ENCODE assay signal across 20 mouse cellular contexts in the genomic region with DNA sequence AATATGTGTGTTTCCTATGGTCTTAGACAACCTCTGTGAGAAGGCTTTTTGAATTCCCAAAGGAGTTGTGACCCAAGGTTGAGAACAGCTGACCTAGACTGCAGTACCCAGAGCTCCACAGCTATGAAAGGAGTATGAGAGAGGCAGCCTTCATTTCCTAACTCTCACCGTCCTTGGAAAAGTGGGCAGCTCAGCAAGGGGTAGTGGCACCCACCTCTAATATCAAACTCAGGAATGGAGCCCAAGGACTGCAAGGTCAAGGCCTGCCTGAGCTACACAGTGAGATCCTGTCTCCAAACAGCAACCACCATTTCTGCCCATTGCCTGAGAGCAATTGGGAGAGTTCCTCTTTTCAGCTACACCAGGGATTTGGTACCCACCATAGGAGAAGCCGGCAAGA. TPM values are rescaled to one million over a fixed set of nuclear protein-coding genes. Genes with fewer than 3 reads are reported as not detected.
"Had no signal": no experiment of that assay in that cellular context is flagged by ENCODE, and none has a peak within 500 bp of the region (broad histone marks: within the 10 kb centered on the region; RNA-seq: fewer than 3 reads in every experiment).

No protein-coding gene starts in this region.

- H3K4me3 ChIP-seq: midbrain, embryonic 10.5 days; myocyte; neural tube, embryonic 13.5 days; neural tube, embryonic 15.5 days had no signal

- H3K9me3 ChIP-seq: midbrain, embryonic 10.5 days; neural tube, embryonic 13.5 days; neural tube, embryonic 15.5 days had no signal

- DNase-seq: lung, adult 18-20 months; lung, embryonic 14.5 days; lung, postnatal 10 days; lung, postnatal 4 days; midbrain, embryonic 14.5 days; retina, postnatal 1 day; right cerebral cortex, adult 18-20 months; right cerebral cortex, postnatal 25 days; right cerebral cortex, postnatal 4 days; spleen, adult 18-20 months; thymus, adult 18-20 months; thymus, postnatal 14 days; thymus, postnatal 36 days had no signal

- H3K4me1 ChIP-seq: midbrain, embryonic 10.5 days; neural tube, embryonic 13.5 days; neural tube, embryonic 15.5 days had no signal

- ATAC-seq: midbrain, embryonic 16.5 days had no signal

- H3K27me3 ChIP-seq: neural tube, embryonic 13.5 days; neural tube, embryonic 15.5 days had no signal

- H3K27ac ChIP-seq: midbrain, embryonic 10.5 days; neural tube, embryonic 13.5 days; neural tube, embryonic 15.5 days had no signal

- H3K4me2 ChIP-seq: lung, embryonic 14.5 days; neural tube, embryonic 13.5 days; neural tube, embryonic 15.5 days had no signal

- H3K9ac ChIP-seq: lung, embryonic 14.5 days; neural tube, embryonic 13.5 days; neural tube, embryonic 15.5 days had no signal

RNA-seq across cellular contexts. Expression of a gene that starts 21.8 kb away (rescaled TPM):
- total RNA-seq: megakaryocyte, adult 5-6 weeks; megakaryocyte-erythroid progenitor cell, adult 5-6 weeks had no signal
